Comparison of ENCODE assay signal across 18 mouse cellular contexts in genomic region chr3:89696152-89696821, GRCm38 (mm10). TPM values are rescaled to one million over a fixed set of nuclear protein-coding genes. Genes with fewer than 3 reads are reported as not detected.
A peak's percentile ranks its signal among the peaks of the same experiment; 100 is the strongest.
DNase-seq lines count a peak whose midpoint lies in the region; ATAC-seq and TF ChIP-seq lines count a peak whose summit lies in the region.
"Had no signal": no experiment of that assay in that cellular context is flagged by ENCODE, and none has a peak within 500 bp of the region (broad histone marks: within the 10 kb centered on the region; RNA-seq: fewer than 3 reads in every experiment).

No protein-coding gene starts in this region.

- no peak for TF ChIP-seq POLR2A in brain, embryonic 14.5 days (IDR thresholded peaks at IDR 0.05; ENCODE audit: borderline replicate concordance, extremely low read depth, insufficient read depth, insufficient read length, poor library complexity, severe bottlenecking)

- H3K9me3 ChIP-seq in hindbrain, postnatal 0 days (ENCODE audit: low read length): no peaks in the 10 kb centered on the region
- H3K9me3 ChIP-seq in hindbrain, embryonic 11.5 days (ENCODE audit: control insufficient read depth, low read length): no peaks in the 10 kb centered on the region
- no peaks in the 10 kb centered on the region for H3K9me3 ChIP-seq in midbrain, postnatal 0 days (ENCODE audit: low read length)
- H3K9me3 ChIP-seq: heart, embryonic 15.5 days; intestine, embryonic 15.5 days had no signal

- no peak overlapping the region for H3K4me2 ChIP-seq in hindbrain, postnatal 0 days (ENCODE audit: low read depth, low read length)
- no peak overlapping the region for H3K4me2 ChIP-seq in hindbrain, embryonic 11.5 days (replicated peaks; ENCODE audit: low read depth, low read length)
- peak overlapping the region; percentile 4; the same call in 1 of the 2 replicates for H3K4me2 ChIP-seq in midbrain, postnatal 0 days (ENCODE audit: low read depth, low read length, poor library complexity, severe bottlenecking)
- H3K4me2 ChIP-seq: heart, embryonic 15.5 days; intestine, embryonic 15.5 days; limb, embryonic 13.5 days had no signal

- 0 out of 2 replicates have a peak overlapping the region, but pooled peaks have one; percentile 8 for H3K27ac ChIP-seq in hindbrain, postnatal 0 days
- no peak overlapping the region for H3K27ac ChIP-seq in hindbrain, embryonic 11.5 days (ENCODE audit: low read depth, low read length)
- H3K27ac ChIP-seq in midbrain, postnatal 0 days (ENCODE audit: low read depth, low read length): peak overlapping the region; percentile 55; the same call in 1 of the 2 replicates
- H3K27ac ChIP-seq: heart, embryonic 15.5 days; intestine, embryonic 15.5 days; limb, embryonic 13.5 days had no signal

- H3K9ac ChIP-seq in hindbrain, postnatal 0 days (replicated peaks; ENCODE audit: low read length): no peak overlapping the region
- no peak overlapping the region for H3K9ac ChIP-seq in hindbrain, embryonic 11.5 days (ENCODE audit: low read depth, low read length)
- H3K9ac ChIP-seq in midbrain, postnatal 0 days (replicated peaks; ENCODE audit: low read length, poor library complexity, severe bottlenecking): no peak overlapping the region
- H3K9ac ChIP-seq: heart, embryonic 15.5 days; intestine, embryonic 15.5 days; limb, embryonic 13.5 days had no signal

- no peak for TF ChIP-seq CTCF in hindbrain, postnatal 0 days (IDR thresholded peaks at IDR 0.05; ENCODE audit: low read depth)
- no peak for TF ChIP-seq CTCF in brain, embryonic 14.5 days (IDR thresholded peaks at IDR 0.05; ENCODE audit: borderline replicate concordance, extremely low read depth, insufficient read depth, insufficient read length)
- TF ChIP-seq CTCF in midbrain, postnatal 0 days (IDR thresholded peaks at IDR 0.05): no peak

- 45% methylated on average over 12 of the region's 12 CpGs for WGBS in hindbrain, postnatal 0 days
- WGBS in hindbrain, embryonic 11.5 days: 77% methylated on average over 12 of the region's 12 CpGs
- WGBS in midbrain, postnatal 0 days: 50% methylated on average over 12 of the region's 12 CpGs

- ATAC-seq in hindbrain, postnatal 0 days: peak; percentile 83
- no peak for ATAC-seq in hindbrain, embryonic 11.5 days (ENCODE audit: low FRiP score)
- ATAC-seq in midbrain, postnatal 0 days (ENCODE audit: low FRiP score): peak; percentile 73; the same call in 1 of the 2 replicates
- ATAC-seq in granulocyte monocyte progenitor cell, adult 5-6 weeks (replicated peaks; ENCODE audit: poor library complexity, severe bottlenecking): no peak
- ATAC-seq in megakaryocyte-erythroid progenitor cell, adult 5-6 weeks (replicated peaks; ENCODE audit: low FRiP score, low TSS enrichment, poor library complexity, severe bottlenecking): no peak
- ATAC-seq: CD4-positive, CD25-positive, alpha-beta regulatory T cell, adult 4 months; intestine, embryonic 15.5 days; Patski had no signal

- no peaks in the 10 kb centered on the region for H3K36me3 ChIP-seq in hindbrain, postnatal 0 days (ENCODE audit: insufficient read depth, low read length)
- no peaks in the 10 kb centered on the region for H3K36me3 ChIP-seq in hindbrain, embryonic 11.5 days (ENCODE audit: control insufficient read depth, insufficient read depth, low read length)
- no peaks in the 10 kb centered on the region for H3K36me3 ChIP-seq in midbrain, postnatal 0 days (ENCODE audit: insufficient read depth, low read length)
- H3K36me3 ChIP-seq: heart, embryonic 15.5 days; intestine, embryonic 15.5 days; limb, embryonic 13.5 days had no signal

- peak; percentile 53 for DNase-seq in hindbrain, postnatal 0 days (ENCODE audit: low spot score)
- DNase-seq in hindbrain, embryonic 11.5 days (ENCODE audit: low spot score): no peak
- peak; percentile 87 for DNase-seq in brain, embryonic 14.5 days (ENCODE audit: low read depth)
- peak; percentile 21 to 51 for DNase-seq in layer of hippocampus, adult 8-10 months (ENCODE audit: low spot score in 2 of 2)
- DNase-seq in midbrain, postnatal 0 days (ENCODE audit: low spot score): peak; percentile 51
- DNase-seq in adrenal gland, postnatal 36 days: no peak
- DNase-seq: adrenal gland, postnatal 10 days; cerebellum, adult 18-20 months; kidney, postnatal 14 days; lung, adult 18-20 months had no signal

- H3K27me3 ChIP-seq in hindbrain, postnatal 0 days (ENCODE audit: insufficient read depth, low read length): no peaks in the 10 kb centered on the region
- H3K27me3 ChIP-seq in hindbrain, embryonic 11.5 days (ENCODE audit: control insufficient read depth, insufficient read depth, low read length): no peaks in the 10 kb centered on the region
- no peaks in the 10 kb centered on the region for H3K27me3 ChIP-seq in midbrain, postnatal 0 days (ENCODE audit: insufficient read depth, low read length)
- H3K27me3 ChIP-seq: heart, embryonic 15.5 days; intestine, embryonic 15.5 days; limb, embryonic 13.5 days had no signal

- no peaks in the 10 kb centered on the region for H3K4me1 ChIP-seq in hindbrain, postnatal 0 days (ENCODE audit: insufficient read depth, low read length)
- H3K4me1 ChIP-seq in hindbrain, embryonic 11.5 days (replicated peaks; ENCODE audit: control insufficient read depth, insufficient read depth, low read length): no peaks in the 10 kb centered on the region
- no peaks in the 10 kb centered on the region for H3K4me1 ChIP-seq in midbrain, postnatal 0 days (ENCODE audit: insufficient read depth, low read length)
- H3K4me1 ChIP-seq: heart, embryonic 15.5 days; intestine, embryonic 15.5 days; limb, embryonic 13.5 days had no signal

- no peak overlapping the region for H3K4me3 ChIP-seq in hindbrain, postnatal 0 days (ENCODE audit: low read length)
- no peak overlapping the region for H3K4me3 ChIP-seq in hindbrain, embryonic 11.5 days (ENCODE audit: low read depth, low read length)
- H3K4me3 ChIP-seq in midbrain, postnatal 0 days (ENCODE audit: low read depth, low read length): no peak overlapping the region
- H3K4me3 ChIP-seq: erythroblast, embryonic 14.5 days; heart, embryonic 15.5 days; intestine, embryonic 15.5 days; limb, embryonic 13.5 days had no signal

RNA-seq across cellular contexts. Expression of gene Adar, which starts 18.5 kb away (rescaled TPM):
- 73.6 and 78.0 TPM in 2 replicates for total RNA-seq in hindbrain, postnatal 0 days (2014; rRNA removed)
- polyA plus RNA-seq in hindbrain, postnatal 0 days (2015; fragmentation: Nextera tagmentation; extraction: Ambion mirVana): 17.3 and 17.9 TPM in 2 replicates
- polyA plus RNA-seq in hindbrain, embryonic 11.5 days (2014; fragmentation: Nextera tagmentation; extraction: Ambion mirVana): 15.1 and 16.4 TPM in 2 replicates
- 72.0 and 78.2 TPM in 2 replicates for polyA plus RNA-seq in brain, embryonic 14.5 days (2012; rRNA removed)
- total RNA-seq in layer of hippocampus, adult 8-10 months (2022): 100 to 1,000 TPM; 112 to 157 (median 131) TPM
- total RNA-seq in midbrain, postnatal 0 days (2014; rRNA removed): 77.1 and 93.6 TPM in 2 replicates
- polyA plus RNA-seq in midbrain, postnatal 0 days (2015; fragmentation: Nextera tagmentation; extraction: Ambion mirVana): 21.8 and 22.9 TPM in 2 replicates
- total RNA-seq in granulocyte monocyte progenitor cell, adult 5-6 weeks (2014; fragmentation: Nextera tagmentation): 33.2 and 35.2 TPM in 2 replicates
- total RNA-seq in granulocyte monocyte progenitor cell, adult 5-6 weeks (2017): 21.1 and 30.4 TPM in 2 replicates
- total RNA-seq in adrenal gland, postnatal 36 days (2021): 10 to 100 TPM; 34.2 to 36.7 TPM
- 44.0 and 50.6 TPM in 2 replicates for total RNA-seq in megakaryocyte-erythroid progenitor cell, adult 5-6 weeks (2014; fragmentation: Nextera tagmentation)
- total RNA-seq in megakaryocyte-erythroid progenitor cell, adult 5-6 weeks (2017): 21.0 and 29.4 TPM in 2 replicates

Comparison
In these comparisons a context has a peak if more than half of its experiments do, and no peak if none do; other contexts are left out.
1. ATAC-seq: peak in hindbrain, postnatal 0 days (single experiment) and midbrain, postnatal 0 days (single experiment); none in hindbrain, embryonic 11.5 days (single experiment), granulocyte monocyte progenitor cell, adult 5-6 weeks (single experiment) and megakaryocyte-erythroid progenitor cell, adult 5-6 weeks (single experiment).
2. DNase-seq: peak in hindbrain, postnatal 0 days (single experiment), brain, embryonic 14.5 days (single experiment), layer of hippocampus, adult 8-10 months (2 of 2) and midbrain, postnatal 0 days (single experiment); none in hindbrain, embryonic 11.5 days (single experiment) and adrenal gland, postnatal 36 days (0 of 2).